Mouse (Mus musculus) liver, postnatal 0 days (tissue): ENCODE measurements around the gene Agbl1.

Experiments
- CTCF ChIP-seq: sonication (generic); IDR thresholded peaks from 2 replicates; pipeline ENCODE4 v1.5.1; 2016; ENCODE audit warnings: antibody characterized with exemption, low read depth
- EP300 ChIP-seq: IDR thresholded peaks from 2 replicates; pipeline ENCODE4 v1.6.1; 2016; ENCODE audit warnings: antibody characterized with exemption, low read depth, mild to moderate bottlenecking

DNA sequence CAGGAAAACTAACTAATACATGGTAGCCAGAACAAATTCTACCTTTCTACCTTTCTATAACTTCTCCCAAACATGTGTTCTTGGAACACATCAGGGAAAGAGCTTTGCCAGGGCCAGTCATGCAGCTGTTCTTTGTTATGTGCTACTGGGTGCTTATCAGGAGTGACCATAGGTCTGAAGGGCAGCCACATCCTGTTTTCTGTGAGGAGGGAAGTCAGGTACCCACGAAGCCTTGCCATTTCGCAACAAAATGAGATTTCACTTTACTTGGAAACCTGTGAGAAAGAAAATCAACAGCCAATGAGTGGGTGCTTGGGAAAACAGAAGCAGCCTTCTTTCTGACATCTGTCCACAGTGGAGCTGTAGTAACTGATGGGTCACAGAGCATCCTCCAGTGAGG lies 865.5 kb downstream of the Agbl1 start:
- TF ChIP-seq CTCF, result no peak
- no peak for TF ChIP-seq EP300
